Mouse (Mus musculus): ENCODE data around the gene Pygm.

GRCm38 (mm10) chr19:6425595-6425994 lies 41.4 kb downstream of the Pygm start:
- TF ChIP-seq CTCF (IDR thresholded peaks at IDR 0.05; ENCODE audit: low read depth): no peak
- no peak for TF ChIP-seq EP300 (optimal IDR thresholded peaks at IDR 0.05)

All from stomach, postnatal 0 days (tissue).